Mouse (Mus musculus): ENCODE measurements around the gene Enc1.

The Enc1 gene

GRCm38 (mm10) chr13:97225130-97225529, 15.8 kb upstream of the Enc1 start:
- DNase-seq (ENCODE audit: low read depth, low spot score) = no peak

- no peak for DNase-seq (ENCODE audit: low read depth, low spot score)
Observed at GRCm38 (mm10) chr13:97227795-97228194, 13.1 kb upstream of the Enc1 start.

GRCm38 (mm10) chr13:97230101-97230500, 10.8 kb upstream of the Enc1 start:
- no peak for DNase-seq (ENCODE audit: low read depth, low spot score)

- no peak for DNase-seq (ENCODE audit: low read depth, low spot score)
Observed at GRCm38 (mm10) chr13:97233092-97233491, 7.8 kb upstream of the Enc1 start.

GRCm38 (mm10) chr13:97234785-97235417, 6.0 kb upstream of the Enc1 start:
- DNase-seq (ENCODE audit: low read depth, low spot score) = peak; percentile 60

- no peak for DNase-seq (ENCODE audit: low read depth, low spot score)
Observed at GRCm38 (mm10) chr13:97235911-97236310, 5.0 kb upstream of the Enc1 start.

GRCm38 (mm10) chr13:97237700-97238099, 3.2 kb upstream of the Enc1 start:
- DNase-seq (ENCODE audit: low read depth, low spot score) = no peak

GRCm38 (mm10) chr13:97238181-97238981, 2.5 kb upstream of the Enc1 start:
- no peak for DNase-seq (ENCODE audit: low read depth, low spot score)

- peak; percentile 51 for DNase-seq (ENCODE audit: low read depth, low spot score)
Observed at GRCm38 (mm10) chr13:97239343-97240180, 1.3 kb upstream of the Enc1 start.

- peak; percentile 80 for DNase-seq (ENCODE audit: low read depth, low spot score)
Observed at GRCm38 (mm10) chr13:97240279-97240964, 483 bp upstream of the Enc1 start.

- no peak for DNase-seq (ENCODE audit: low read depth, low spot score)
Observed at GRCm38 (mm10) chr13:97241787-97242280, 929 bp downstream of the Enc1 start.

- DNase-seq (ENCODE audit: low read depth, low spot score) = no peak
Observed at GRCm38 (mm10) chr13:97242716-97243115, 1.8 kb downstream of the Enc1 start.

GRCm38 (mm10) chr13:97243962-97244711, 3.2 kb downstream of the Enc1 start:
- DNase-seq (ENCODE audit: low read depth, low spot score) = no peak

- DNase-seq (ENCODE audit: low read depth, low spot score) = no peak
Observed at GRCm38 (mm10) chr13:97244712-97245105, 3.8 kb downstream of the Enc1 start.

GRCm38 (mm10) chr13:97245157-97245556, 4.3 kb downstream of the Enc1 start:
- no peak for DNase-seq (ENCODE audit: low read depth, low spot score)

- DNase-seq (ENCODE audit: low read depth, low spot score) = no peak
Observed at GRCm38 (mm10) chr13:97246217-97246616, 5.3 kb downstream of the Enc1 start.

- DNase-seq (ENCODE audit: low read depth, low spot score) = no peak
Observed at GRCm38 (mm10) chr13:97247754-97248153, 6.8 kb downstream of the Enc1 start.

- DNase-seq (ENCODE audit: low read depth, low spot score) = no peak
Observed at GRCm38 (mm10) chr13:97249051-97249461, 8.2 kb downstream of the Enc1 start.

GRCm38 (mm10) chr13:97249507-97250078, 8.7 kb downstream of the Enc1 start:
- no peak for DNase-seq (ENCODE audit: low read depth, low spot score)

- no peak for DNase-seq (ENCODE audit: low read depth, low spot score)
Observed at GRCm38 (mm10) chr13:97250148-97250547, 9.2 kb downstream of the Enc1 start.
